Mouse (Mus musculus) olfactory bulb, adult 2 months (tissue): ENCODE measurements around the gene Csnk1g2. TPM values are rescaled to one million over a fixed set of nuclear protein-coding genes. Genes with fewer than 3 reads are reported as not detected.

Experiments used
- H3K27ac ChIP-seq: fragments of 200-500 bp; 2 replicates; pipeline ENCODE4 v1.5.1; 2012; ENCODE audit warnings: low read depth, low read length; ENCODE audit not compliant: insufficient read depth
- H3K4me1 ChIP-seq: fragments of 200-500 bp; 2 replicates; pipeline ENCODE4 v1.6.1; 2012; ENCODE audit warnings: low read length; ENCODE audit not compliant: control insufficient read depth, insufficient read depth
- H3K4me3 ChIP-seq: fragments of 200-500 bp; 2 replicates; pipeline ENCODE4 v1.5.1; 2012; ENCODE audit warnings: mild to moderate bottlenecking, low read depth, low read length, moderate library complexity; ENCODE audit not compliant: insufficient read depth
- CTCF ChIP-seq: fragments of 200-500 bp; IDR thresholded peaks from 2 replicates; pipeline ENCODE4 v1.5.1; 2012; ENCODE audit warnings: low read depth, mild to moderate bottlenecking, low read length, moderate library complexity; ENCODE audit not compliant: insufficient read depth
- POLR2A ChIP-seq: fragments of 200-500 bp; IDR thresholded peaks from 2 replicates; pipeline ENCODE4 v1.6.1; 2012; ENCODE audit warnings: mild to moderate bottlenecking, low read depth, low read length, moderate library complexity; ENCODE audit not compliant: insufficient read depth
- WGBS: fragments of 180-500 bp; shearing (Covaris S2); methylation state at CpG from one replicate; pipeline ENCODE4 v1.1.7; 2018; 5-methylcytosine and 5-hydroxymethylcytosine counted together
- polyA plus RNA-seq: library from polyadenylated mRNA; stranded (reverse); fragments of >200 nt; gene quantifications from 2 replicates; pipeline ENCODE4 v1.2.4, GENCODE M21; 2012; ENCODE audit warnings: low replicate concordance; ENCODE audit not compliant: missing spikeins, insufficient read depth, insufficient read length

Csnk1g2 gene
- 431 TPM in 1 of 2 replicates, not detected in the other for polyA plus RNA-seq

DNA sequence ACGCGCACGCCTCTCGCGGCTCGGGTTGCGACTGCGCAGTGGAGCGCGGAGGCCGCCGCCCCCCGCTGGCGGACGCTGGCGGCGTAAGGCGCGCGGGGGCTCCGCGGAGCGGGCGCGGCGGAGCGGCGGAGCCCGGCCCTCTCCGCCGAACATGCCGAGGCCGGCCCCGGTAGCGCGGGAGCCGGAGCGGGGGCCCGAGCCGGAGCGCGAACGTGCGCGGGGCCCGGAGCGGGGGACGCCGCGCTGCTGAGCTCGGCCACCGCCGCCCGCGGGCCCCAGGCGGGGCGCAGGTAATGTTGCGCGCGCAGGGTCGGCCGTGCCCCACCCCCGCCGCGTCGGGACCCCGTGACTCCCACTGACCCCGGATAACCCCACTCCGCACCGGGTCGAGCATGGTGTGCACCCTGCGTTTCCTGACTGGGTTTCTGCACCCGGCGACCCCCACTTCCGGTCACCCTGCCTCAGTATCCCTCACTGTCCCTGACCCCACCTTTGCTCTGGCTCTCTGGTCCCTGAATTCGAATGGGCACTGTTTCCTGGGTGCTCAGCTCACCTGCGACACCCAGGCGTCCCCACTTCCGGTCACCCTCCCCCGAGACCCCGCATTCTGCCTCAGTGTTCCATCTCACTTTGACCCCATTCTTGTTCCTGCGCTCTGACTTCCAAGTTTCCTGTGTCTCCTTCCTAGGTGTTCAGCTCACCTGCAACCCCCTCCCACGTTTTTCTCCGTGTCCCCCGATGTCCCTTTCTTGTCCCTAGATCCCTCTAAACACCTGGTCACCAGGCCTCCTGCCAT lies at the start of gene Csnk1g2:
TSS of gene Csnk1g2 (plus strand) at position 178 of the 796 bp plus-strand sequence.
- TF ChIP-seq POLR2A: peak; percentile 53
- no peak for TF ChIP-seq CTCF

DNA sequence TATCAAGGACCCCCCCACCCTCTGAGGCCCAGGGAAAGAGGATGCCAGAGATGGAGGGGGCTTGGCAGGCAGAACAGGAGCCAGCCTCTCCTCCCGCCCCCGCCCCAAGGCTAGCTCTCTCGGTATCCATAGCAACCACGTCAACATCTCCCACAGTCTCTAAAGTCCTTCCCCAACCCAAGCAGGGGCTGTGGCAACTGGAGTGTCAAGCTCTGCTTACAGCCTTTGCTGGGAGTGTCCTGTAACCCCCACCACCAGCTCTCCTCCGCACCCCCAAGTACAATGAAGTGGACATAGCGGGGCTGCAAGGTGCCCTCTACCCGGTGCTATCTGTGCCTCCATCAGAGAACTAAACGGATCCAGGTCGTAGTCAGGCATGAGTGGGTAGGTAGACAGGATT lies 48.7 kb upstream of the Csnk1g2 start:
- TF ChIP-seq POLR2A (0 out of 2 replicates have a peak, but pooled peaks have one; percentile 23), CTCF (no peak)
- peaks cover 71% of the 10 kb centered on the region for H3K4me1 ChIP-seq
- peak overlapping the region; percentile 94 for H3K27ac ChIP-seq
- WGBS: 31% methylated on average over 9 of the region's 9 CpGs
- peak overlapping the region; percentile 37 for H3K4me3 ChIP-seq

More for the DNA sequence above, at the start of gene Csnk1g2:
- peak within 1 kb of the TSS; percentile 99 for H3K27ac ChIP-seq
- H3K4me1 ChIP-seq: peaks cover 41% of the 10 kb centered on the region
- peak within 1 kb of the TSS; percentile 74 for H3K4me3 ChIP-seq
- WGBS: 1% methylated on average over 85 of the region's 85 CpGs

DNA sequence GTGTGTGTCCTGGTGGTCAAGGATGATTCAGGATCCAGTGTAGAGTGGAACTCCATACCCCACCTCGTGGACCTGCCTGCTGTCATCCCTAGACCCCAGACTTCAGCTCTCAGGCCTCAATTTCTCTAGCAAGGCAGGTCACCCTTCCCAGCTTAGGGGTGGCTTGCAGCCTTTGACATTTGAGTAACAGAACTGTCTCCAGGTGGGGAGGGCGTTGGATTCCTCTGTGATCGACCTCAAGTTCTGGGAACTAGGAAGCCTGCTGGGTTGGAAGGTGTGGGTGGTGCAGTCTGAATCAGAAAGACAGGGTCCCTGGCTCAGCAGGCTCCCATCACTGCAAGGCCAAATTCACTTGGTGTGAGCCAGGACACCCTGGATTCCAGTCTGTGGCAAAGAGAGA lies 47.7 kb upstream of the Csnk1g2 start:
- TF ChIP-seq CTCF (no peak), POLR2A (no peak)
- WGBS: 39% methylated on average over 3 of the region's 3 CpGs
- peaks cover 61% of the 10 kb centered on the region for H3K4me1 ChIP-seq
- H3K27ac ChIP-seq: peak overlapping the region; percentile 88
- peak overlapping the region; percentile 86 for H3K4me3 ChIP-seq

DNA sequence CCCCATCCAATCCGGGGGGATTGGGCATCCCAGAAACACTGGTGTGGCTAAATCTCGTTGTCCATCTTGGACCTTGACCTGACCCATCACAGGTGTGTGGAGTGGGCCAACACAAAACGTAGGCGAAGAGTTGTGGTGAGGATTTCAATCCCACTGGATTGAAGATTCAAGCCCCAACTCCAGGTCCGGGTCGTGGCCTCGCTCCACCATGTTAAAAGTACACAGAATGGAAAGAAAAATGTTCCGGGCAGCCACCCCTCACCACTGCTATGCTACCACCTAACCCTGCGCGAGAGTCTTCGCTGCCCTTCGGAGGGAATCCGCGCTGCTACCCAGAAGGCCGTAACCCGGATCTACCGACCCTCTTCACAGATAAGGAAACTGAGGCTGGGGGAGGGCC lies 46.7 kb upstream of the Csnk1g2 start:
- WGBS: 15% methylated on average over 17 of the region's 17 CpGs
- Histone ChIP-seq H3K27ac (peak overlapping the region; percentile 88), H3K4me1 (peaks cover 52% of the 10 kb centered on the region)

DNA sequence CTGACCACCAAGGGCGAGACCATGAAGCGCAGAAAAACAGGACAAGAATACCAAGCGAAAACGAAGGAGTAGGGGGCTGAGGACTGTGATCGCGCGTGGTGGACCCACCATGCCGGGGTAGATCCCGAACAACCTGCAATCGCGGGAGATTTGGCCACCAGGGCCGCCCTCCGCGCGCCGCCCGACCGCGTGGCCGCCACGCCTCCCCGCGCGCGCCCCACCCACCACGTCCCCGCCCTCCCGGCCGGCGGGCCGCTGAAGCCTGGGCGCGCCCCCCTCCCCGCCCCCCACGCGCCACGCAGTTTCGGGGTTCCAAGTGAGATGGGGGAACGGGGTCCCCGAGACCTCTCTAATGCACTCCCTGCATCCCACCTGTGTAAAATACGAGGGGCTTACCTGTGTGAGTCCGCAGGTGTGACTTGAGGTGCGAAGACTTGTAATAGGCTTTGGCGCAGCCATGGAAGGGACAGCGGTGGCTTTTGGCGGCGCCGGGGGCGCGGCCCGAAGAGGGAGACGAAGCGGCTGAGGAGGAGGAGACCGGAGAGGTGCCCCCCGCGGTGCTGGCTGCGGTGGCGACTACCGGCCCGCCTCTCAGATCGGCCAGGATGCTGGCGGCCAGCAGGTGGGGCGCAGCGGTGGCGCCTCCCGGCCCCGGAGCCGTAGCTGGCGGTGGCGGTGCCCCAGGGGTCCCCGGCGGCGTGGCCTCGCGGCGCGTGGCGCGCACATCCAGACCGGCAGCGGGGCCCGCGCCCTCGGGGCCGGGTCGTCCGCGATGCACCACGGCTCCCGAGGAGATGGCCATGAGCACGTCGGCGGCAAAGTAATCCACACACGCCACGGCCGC lies 46.1 kb upstream of the Csnk1g2 start:
- TF ChIP-seq CTCF (no peak), POLR2A (no peak)
- Histone ChIP-seq H3K4me1 (peaks cover 45% of the 10 kb centered on the region), H3K4me3 (peak overlapping the region; percentile 86), H3K27ac (peak overlapping the region; percentile 88)
- WGBS: under 1% methylated on average over 94 of the region's 96 CpGs

More for the DNA sequence above, 46.7 kb upstream of the Csnk1g2 start:
- peak overlapping the region; percentile 86 for H3K4me3 ChIP-seq
- TF ChIP-seq CTCF (no peak), POLR2A (no peak)

DNA sequence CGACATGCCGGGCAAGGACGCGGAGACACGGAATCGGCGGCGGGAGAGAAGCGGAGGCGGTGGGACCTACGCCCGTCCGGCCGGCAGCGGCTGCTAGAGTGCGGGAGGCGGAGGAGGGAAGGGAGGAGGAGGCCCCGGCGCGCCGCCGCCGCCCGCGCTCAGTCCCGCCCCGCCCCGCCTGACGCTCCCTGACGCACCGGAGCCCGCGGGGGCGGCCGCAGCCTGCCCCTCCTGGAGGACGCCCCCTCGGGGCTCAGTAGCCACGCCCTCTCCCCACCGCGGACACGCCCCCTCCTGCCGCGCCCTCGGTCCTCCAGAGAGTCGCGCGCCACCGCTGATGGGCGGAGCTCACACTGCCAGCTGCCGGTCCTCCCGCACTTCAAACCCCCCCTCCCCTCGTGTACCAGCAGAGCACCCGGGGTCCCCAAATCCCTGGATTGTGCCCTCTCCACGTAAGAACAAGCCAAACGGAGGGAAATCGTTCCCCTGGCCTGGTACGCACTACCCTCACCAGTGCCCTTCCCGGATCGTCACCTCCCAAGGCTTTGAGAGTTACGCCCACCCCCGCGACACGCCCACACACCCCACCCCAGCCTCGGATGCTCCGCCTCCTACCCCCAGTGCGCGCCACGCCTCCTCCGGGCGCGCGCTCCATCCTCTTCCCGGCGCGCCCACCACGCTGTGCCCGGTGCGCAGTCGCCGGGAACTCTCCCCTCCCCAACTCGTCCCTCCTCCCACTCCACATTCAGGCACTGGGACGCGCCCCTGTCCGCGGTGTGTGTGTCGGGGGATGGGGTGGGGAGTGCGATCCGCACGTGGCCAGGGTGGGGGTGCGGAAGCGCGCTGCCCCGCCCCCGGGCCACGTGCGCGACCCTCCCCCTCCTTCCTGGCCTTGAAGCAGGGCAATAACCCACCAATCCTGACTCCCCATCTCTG lies 45.2 kb upstream of the Csnk1g2 start, which contains the start of gene Klf16:
TSS of gene Klf16 (minus strand) at position 127 of the 936 bp plus-strand sequence.
- under 1% methylated on average over 78 of the region's 97 CpGs for WGBS
- Histone ChIP-seq H3K27ac (peak within 1 kb of the TSS; percentile 88), H3K4me1 (peaks cover 37% of the 10 kb centered on the region), H3K4me3 (peak within 1 kb of the TSS; percentile 86)
- TF ChIP-seq CTCF (no peak), POLR2A (peak; percentile 32; the same call in 1 of the 2 replicates)

DNA sequence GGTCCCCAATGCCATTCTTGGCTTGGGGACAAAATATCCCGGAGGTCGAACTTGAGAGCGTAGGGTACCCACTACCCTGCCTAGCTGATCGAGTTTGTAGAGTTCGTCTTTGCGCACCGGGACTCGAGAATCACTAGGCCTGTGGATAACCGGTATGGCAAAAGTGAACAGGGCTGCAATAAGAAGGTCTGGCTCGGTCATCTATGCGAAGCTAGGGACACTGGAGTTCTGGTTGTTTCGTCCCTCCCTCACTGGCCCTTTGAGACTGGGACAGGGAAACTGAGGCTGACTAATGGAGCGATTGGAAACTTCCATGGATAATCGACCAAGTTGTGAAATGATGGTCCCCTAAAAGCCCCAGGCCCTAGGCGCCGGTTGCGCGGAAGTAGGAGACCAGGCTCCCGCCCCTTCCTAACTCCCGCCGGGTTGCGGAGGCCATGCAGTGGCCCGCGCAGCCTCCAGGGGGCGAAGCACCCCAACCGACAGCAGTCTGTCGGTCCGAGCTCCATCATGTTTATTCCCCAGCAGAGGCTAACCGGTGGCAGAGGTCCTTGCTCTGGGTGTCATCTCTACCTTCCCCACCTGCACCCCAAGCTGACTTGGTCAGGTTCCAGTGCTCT lies 44.4 kb upstream of the Csnk1g2 start:
- Histone ChIP-seq H3K4me3 (peak overlapping the region; percentile 86), H3K27ac (peak overlapping the region; percentile 34; the same call in 1 of the 2 replicates), H3K4me1 (peaks cover 31% of the 10 kb centered on the region)
- 1% methylated on average over 29 of the region's 29 CpGs for WGBS
- TF ChIP-seq POLR2A: no peak
- peak; percentile 86 for TF ChIP-seq CTCF

DNA sequence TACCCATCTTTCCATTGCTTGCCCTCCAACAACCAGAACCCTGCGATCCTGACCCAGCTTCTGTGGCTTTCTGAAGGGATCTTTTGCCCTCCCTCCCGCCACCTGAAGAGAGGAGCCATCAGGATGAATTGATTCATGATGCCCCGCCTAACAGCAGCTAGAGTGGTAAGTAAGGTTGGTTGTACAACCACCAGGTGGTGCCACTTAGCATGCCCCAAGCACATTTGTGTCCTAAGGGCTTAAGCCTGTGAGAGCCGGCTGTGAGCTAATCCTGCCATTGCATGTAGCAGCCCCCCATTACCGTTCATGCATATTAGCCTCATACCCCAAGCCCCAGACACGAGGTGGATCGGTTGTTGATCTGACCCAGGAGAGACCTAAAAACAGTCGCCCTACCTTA lies 43.7 kb upstream of the Csnk1g2 start:
- 0 out of 2 replicates have a peak overlapping the region, but pooled peaks have one; percentile 5 for H3K27ac ChIP-seq
- no peak overlapping the region for H3K4me3 ChIP-seq
- 3% methylated on average over 8 of the region's 8 CpGs for WGBS
- H3K4me1 ChIP-seq: peaks cover 30% of the 10 kb centered on the region
- TF ChIP-seq CTCF: peak; percentile 40
- TF ChIP-seq POLR2A: no peak
